Mouse (Mus musculus) C2C12 (cell line): ENCODE data around the gene Slc9a1.

Experiments
- CTCF ChIP-seq: IDR thresholded peaks from one replicate; pipeline ENCODE4 v1.5.1; 2011; ENCODE audit not compliant: control insufficient read depth, insufficient read depth, insufficient read length
- FOSL1 ChIP-seq: IDR thresholded peaks from one replicate; pipeline ENCODE4 v1.8.0; 2011; ENCODE audit warnings: mild to moderate bottlenecking, low read length; ENCODE audit not compliant: poor library complexity, insufficient read depth, severe bottlenecking
- MAX ChIP-seq: IDR thresholded peaks from one replicate; pipeline ENCODE4 v1.6.1; 2011; ENCODE audit warnings: mild to moderate bottlenecking, control low read depth
- MYOG ChIP-seq: IDR thresholded peaks from one replicate; pipeline ENCODE4 v1.6.1; 2011; ENCODE audit not compliant: control insufficient read depth, insufficient read length; ENCODE audit errors: extremely low read depth
- USF1 ChIP-seq: IDR thresholded peaks from one replicate; pipeline ENCODE4 v1.6.1; 2011; ENCODE audit warnings: low read depth, mild to moderate bottlenecking, control low read depth, moderate library complexity

DNA sequence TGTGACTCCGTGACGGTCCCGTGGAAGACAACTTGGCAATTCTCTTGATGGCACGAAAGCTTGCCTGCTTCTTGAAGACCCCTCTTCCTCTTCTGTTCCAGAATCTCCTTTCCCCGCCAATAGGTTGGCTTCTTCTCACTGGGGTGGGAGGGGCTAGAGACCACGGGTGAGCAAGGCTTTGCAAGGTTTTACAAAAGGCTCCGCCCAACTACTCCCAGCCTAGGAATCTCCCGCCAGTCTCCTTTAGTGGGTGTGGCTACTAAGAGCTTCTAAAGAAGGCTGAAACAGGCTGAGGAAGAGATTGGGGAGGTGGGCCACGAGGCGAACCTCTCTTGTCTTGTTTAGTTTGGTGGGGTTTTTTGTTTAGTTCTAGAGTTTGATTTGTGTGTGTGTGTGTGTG is 16.7 kb upstream of the Slc9a1 start:
- no peak for TF ChIP-seq MYOG
- TF ChIP-seq CTCF, result no peak
- no peak for TF ChIP-seq MAX
- TF ChIP-seq FOSL1, result no peak
- TF ChIP-seq USF1, result no peak
